11 mouse cellular contexts compared by ENCODE assay signal in genomic region chr13:69538327-69538726, GRCm38 (mm10). TPM values are rescaled to one million over a fixed set of nuclear protein-coding genes. Genes with fewer than 3 reads are reported as not detected.
A peak's percentile ranks its signal among the peaks of the same experiment; 100 is the strongest.
DNase-seq lines count a peak whose midpoint lies in the region; ATAC-seq and TF ChIP-seq lines count a peak whose summit lies in the region.
"Had no signal": no experiment of that assay in that cellular context is flagged by ENCODE, and none has a peak within 500 bp of the region (broad histone marks: within the 10 kb centered on the region; RNA-seq: fewer than 3 reads in every experiment).

No protein-coding gene starts in this region.

- H3K9me3 ChIP-seq in heart, embryonic 11.5 days (replicated peaks; ENCODE audit: control insufficient read depth, low read length) = no peaks in the 10 kb centered on the region
- no peaks in the 10 kb centered on the region for H3K9me3 ChIP-seq in MEL (replicated peaks; ENCODE audit: insufficient read depth, low read length)
- H3K9me3 ChIP-seq in heart, embryonic 14.5 days (ENCODE audit: control insufficient read depth, low read length) = no peaks in the 10 kb centered on the region
- H3K9me3 ChIP-seq: G1E had no signal

- TF ChIP-seq RAD21 in MEL (IDR thresholded peaks at IDR 0.05; ENCODE audit: low read depth, low read length) = no peak

- H3K4me1 ChIP-seq in heart, embryonic 11.5 days (ENCODE audit: control insufficient read depth, insufficient read depth, low read length) = peaks cover 39% of the 10 kb centered on the region
- peaks cover 0 to 11% of the 10 kb centered on the region in 2 experiments; a peak in 2 of 4 replicates for H3K4me1 ChIP-seq in MEL (ENCODE audit: control insufficient read depth in 1 of 2, insufficient read depth in 2 of 2, low read length in 2 of 2)
- peaks cover 30 to 61% of the 10 kb centered on the region in 2 experiments for H3K4me1 ChIP-seq in heart, embryonic 14.5 days (ENCODE audit: control insufficient read depth in 2 of 2, insufficient read depth in 2 of 2, low read length in 2 of 2)

- DNase-seq in heart, adult 9 months (ENCODE audit: low spot score in 2 of 2) = no peak
- peak; percentile 54 for DNase-seq in MEL (ENCODE audit: low read depth, low spot score)
- peak; percentile 63 for DNase-seq in adrenal gland, postnatal 10 days
- DNase-seq in left cerebral cortex, postnatal 36 days (ENCODE audit: low spot score in 2 of 2) = no peak
- DNase-seq in layer of hippocampus, adult 9-10 months (ENCODE audit: low spot score) = no peak

- intact Hi-C loops in left cerebral cortex, postnatal 36 days (cut with DNase I) = loop anchor here (5.0 kb wide), 1 partner anchor 74 kb away; the partner anchor contains the start of gene Srd5a1

- TF ChIP-seq POLR2A in MEL (IDR thresholded peaks at IDR 0.05; ENCODE audit: control insufficient read depth in 1 of 2, insufficient read depth in 1 of 2, low read depth in 1 of 2, low read length in 2 of 2, poor library complexity in 1 of 2) = no peak

- WGBS in heart, embryonic 11.5 days (ENCODE audit: insufficient replicate concordance) = 24% methylated on average over 4 of the region's 4 CpGs
- 16% methylated on average over 4 of the region's 4 CpGs for WGBS in heart, embryonic 14.5 days

- no peak for TF ChIP-seq CTCF in MEL (IDR thresholded peaks at IDR 0.05 in 2 of 3, conservative IDR thresholded peaks at IDR 0.05 in 1 of 3; ENCODE audit: control insufficient read depth in 1 of 3, insufficient read depth in 1 of 3, low read depth in 2 of 3, low read length in 3 of 3, poor library complexity in 1 of 3, severe bottlenecking in 1 of 3)

- H3K4me3 ChIP-seq in heart, embryonic 11.5 days (ENCODE audit: low read depth, low read length) = no peak overlapping the region
- H3K4me3 ChIP-seq in MEL (ENCODE audit: control insufficient read depth in 1 of 2, insufficient read depth in 1 of 2, low read depth in 2 of 2, low read length in 2 of 2) = no peak overlapping the region
- H3K4me3 ChIP-seq in heart, embryonic 14.5 days (ENCODE audit: control insufficient read depth in 1 of 2, insufficient read depth in 1 of 2, low read depth in 1 of 2, low read length in 2 of 2) = no peak overlapping the region

- peak overlapping the region; percentile 29 for H3K4me2 ChIP-seq in heart, embryonic 11.5 days
- H3K4me2 ChIP-seq in heart, embryonic 14.5 days (ENCODE audit: low read length) = no peak overlapping the region

- ATAC-seq in heart, embryonic 11.5 days (replicated peaks; ENCODE audit: insufficient number of reproducible peaks, low FRiP score, low TSS enrichment) = no peak
- no peak for ATAC-seq in heart, embryonic 14.5 days (ENCODE audit: insufficient number of reproducible peaks, insufficient read depth, low FRiP score, low read depth)
- no peak for ATAC-seq in erythroblast, adult 5-6 weeks (replicated peaks; ENCODE audit: low FRiP score, poor library complexity, severe bottlenecking)
- ATAC-seq: forebrain, embryonic 14.5 days; intestine, postnatal 0 days had no signal

- peaks cover 11% of the 10 kb centered on the region for H3K79me2 ChIP-seq in MEL (ENCODE audit: control insufficient read depth, insufficient read depth, low read length, poor library complexity)

- 0 out of 2 replicates have a peak overlapping the region, but pooled peaks have one; percentile 10 for H3K27ac ChIP-seq in heart, embryonic 11.5 days (ENCODE audit: low read depth, low read length)
- H3K27ac ChIP-seq in MEL (ENCODE audit: control insufficient read depth, low read depth, low read length) = no peak overlapping the region
- H3K27ac ChIP-seq in heart, embryonic 14.5 days (replicated peaks in 1 of 2; ENCODE audit: control insufficient read depth in 1 of 2, insufficient read depth in 1 of 2, low read depth in 2 of 2, low read length in 2 of 2) = peak overlapping the region; percentile 15 to 41; a peak in 2 of 4 replicates

- no peaks in the 10 kb centered on the region for H3K36me3 ChIP-seq in heart, embryonic 11.5 days (ENCODE audit: control insufficient read depth, insufficient read depth, low read length)
- H3K36me3 ChIP-seq in MEL (ENCODE audit: control insufficient read depth in 1 of 2, insufficient read depth in 2 of 2, low read length in 2 of 2) = peaks cover 0 to 2% of the 10 kb centered on the region in 2 experiments; a peak in 1 of 4 replicates
- H3K36me3 ChIP-seq in heart, embryonic 14.5 days (ENCODE audit: control insufficient read depth, insufficient read depth, low read length) = no peaks in the 10 kb centered on the region

- H3K27me3 ChIP-seq in heart, embryonic 11.5 days (ENCODE audit: control insufficient read depth, insufficient read depth, low read length) = no peaks in the 10 kb centered on the region
- no peaks in the 10 kb centered on the region for H3K27me3 ChIP-seq in MEL (ENCODE audit: control insufficient read depth in 1 of 2, insufficient read depth in 2 of 2, low read length in 2 of 2)
- no peaks in the 10 kb centered on the region for H3K27me3 ChIP-seq in heart, embryonic 14.5 days (ENCODE audit: control insufficient read depth, insufficient read depth, low read length)

- TF ChIP-seq EP300 in MEL (IDR thresholded peaks at IDR 0.05; ENCODE audit: low read depth in 1 of 2, low read length in 2 of 2) = no peak

- H3K9ac ChIP-seq in heart, embryonic 11.5 days (ENCODE audit: low read depth, low read length) = no peak overlapping the region
- no peak overlapping the region for H3K9ac ChIP-seq in MEL (ENCODE audit: control insufficient read depth, low read depth, low read length, poor library complexity, severe bottlenecking)
- H3K9ac ChIP-seq in heart, embryonic 14.5 days (ENCODE audit: low read length) = no peak overlapping the region; the same call in 1 of the 2 replicates

TF ChIP-seq in MEL, 35 proteins besides CTCF, POLR2A, EP300 and RAD21:
- no peak for TF ChIP-seq JUND (IDR thresholded peaks at IDR 0.05; ENCODE audit: low read depth, low read length)
- TF ChIP-seq MEF2A (IDR thresholded peaks at IDR 0.05; ENCODE audit: extremely low read depth, insufficient replicate concordance, low read depth, low read length, poor library complexity, severe bottlenecking) = no peak

RNA-seq across cellular contexts. Expression of gene Tent4a, which starts 3.9 kb away (rescaled TPM):
- polyA plus RNA-seq in heart, embryonic 11.5 days (2014; fragmentation: Nextera tagmentation; extraction: Ambion mirVana) = 4.7 and 5.1 TPM in 2 replicates
- total RNA-seq in MEL (2012; rRNA removed) = 11.5 and 12.2 TPM in 2 replicates
- 10 to 100 TPM in 1 of 2 experiments, not detected in 1; 18.4 TPM for polyA plus RNA-seq in MEL (2012; ENCODE audit: insufficient read depth in 1 of 2, insufficient read length in 2 of 2, low read depth in 1 of 2, low replicate concordance in 2 of 2, missing spikeins in 1 of 2)
- 10 to 100 TPM; 18.6 to 19.1 TPM for total RNA-seq in adrenal gland, postnatal 10 days (2021)
- polyA plus RNA-seq in heart, embryonic 14.5 days (2014; fragmentation: Nextera tagmentation; extraction: Ambion mirVana) = 5.5 and 5.6 TPM in 2 replicates
- total RNA-seq in left cerebral cortex, postnatal 36 days (2021) = 10 to 100 TPM; 40.2 to 43.4 TPM
- total RNA-seq in erythroblast, adult 5-6 weeks (2015; ENCODE audit: low replicate concordance) = 6.3 and 7.7 TPM in 2 replicates
- total RNA-seq in erythroblast, adult 5-6 weeks (2017; ENCODE audit: low replicate concordance) = 9.2 and 9.9 TPM in 2 replicates

RNA-seq across cellular contexts. Expression of gene Nsun2, which starts 4.8 kb away (rescaled TPM):
- 78.5 and 87.8 TPM in 2 replicates for polyA plus RNA-seq in heart, embryonic 11.5 days (2014; fragmentation: Nextera tagmentation; extraction: Ambion mirVana)
- total RNA-seq in MEL (2012; rRNA removed) = 303 and 311 TPM in 2 replicates
- 100 to 1,000 TPM; 277 to 302 TPM for polyA plus RNA-seq in MEL (2012; ENCODE audit: insufficient read depth in 1 of 2, insufficient read length in 2 of 2, low read depth in 1 of 2, low replicate concordance in 2 of 2, missing spikeins in 1 of 2)
- total RNA-seq in adrenal gland, postnatal 10 days (2021) = 10 to 100 TPM; 68.5 to 81.1 TPM
- 61.3 and 64.2 TPM in 2 replicates for polyA plus RNA-seq in heart, embryonic 14.5 days (2014; fragmentation: Nextera tagmentation; extraction: Ambion mirVana)
- total RNA-seq in left cerebral cortex, postnatal 36 days (2021) = 10 to 100 TPM; 75.5 to 77.9 TPM
- total RNA-seq in erythroblast, adult 5-6 weeks (2015; ENCODE audit: low replicate concordance) = 13.8 and 26.3 TPM in 2 replicates
- 32.4 and 37.1 TPM in 2 replicates for total RNA-seq in erythroblast, adult 5-6 weeks (2017; ENCODE audit: low replicate concordance)

Comparison
In these comparisons a context has a peak if more than half of its experiments do, and no peak if none do; other contexts are left out.
1. DNase-seq: peak in MEL (single experiment) and adrenal gland, postnatal 10 days (single experiment); none in heart, adult 9 months (0 of 2), left cerebral cortex, postnatal 36 days (0 of 2) and layer of hippocampus, adult 9-10 months (single experiment).